Mouse (Mus musculus): ENCODE data around the gene Aoc3.
"Not testable (repeated sequence)": the region's sequence is repeated elsewhere in the genome, so short reads cannot be mapped to it uniquely, and the experiment has no call there.

The Aoc3 gene

GRCm38 (mm10) chr11:101328941-101329635 is 1.3 kb upstream of the Aoc3 start:
- peak; percentile 41 for DNase-seq

- not testable (repeated sequence) for DNase-seq
These were observed 556 bp downstream of the Aoc3 start for GRCm38 (mm10) chr11:101330961-101331360.

- DNase-seq: no peak
These were observed 2.1 kb downstream of the Aoc3 start for GRCm38 (mm10) chr11:101332537-101332936.

DNA sequence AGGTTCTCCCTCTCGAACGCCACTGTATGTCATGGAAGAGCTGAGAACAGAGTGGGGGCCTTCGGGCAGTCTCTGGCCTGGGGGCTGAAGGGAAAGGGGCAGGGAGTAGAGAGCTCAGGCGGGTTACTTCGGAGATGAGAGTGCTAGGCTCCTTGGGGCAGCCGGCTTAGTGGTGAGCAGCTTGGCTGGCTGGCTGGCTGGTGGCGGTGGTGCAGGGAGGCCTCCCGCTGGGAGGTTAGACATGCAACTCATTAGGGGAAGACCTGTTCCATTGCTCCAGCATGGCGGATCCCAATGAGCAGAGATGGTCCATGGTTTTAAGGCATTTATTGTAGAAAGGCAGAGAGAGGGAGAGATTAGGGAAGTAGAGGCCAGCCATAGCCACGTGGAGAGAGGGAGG is 3.6 kb downstream of the Aoc3 start:
- DNase-seq: no peak

DNA sequence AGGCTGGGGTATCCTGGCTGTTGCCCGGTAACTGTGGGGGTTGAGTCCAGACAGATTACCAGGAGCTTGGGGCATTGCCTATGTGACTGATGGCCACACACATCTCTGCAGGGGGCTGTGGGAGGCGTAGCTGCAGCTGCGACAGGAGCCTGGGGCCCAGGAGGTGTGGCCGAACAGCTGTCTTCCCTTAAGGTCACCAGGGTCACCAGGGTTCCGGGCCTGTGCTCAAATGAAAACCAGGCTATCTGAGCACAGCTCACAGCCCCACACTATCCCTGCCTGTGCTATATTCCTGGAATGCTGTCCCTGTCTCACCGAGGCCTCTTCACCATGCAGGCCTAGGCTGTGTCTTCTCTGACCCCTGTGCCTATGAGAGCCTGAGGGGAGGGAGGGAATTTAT is 4.1 kb downstream of the Aoc3 start:
- DNase-seq: no peak

GRCm38 (mm10) chr11:101335685-101336084 is 5.3 kb downstream of the Aoc3 start:
- DNase-seq: no peak

DNA sequence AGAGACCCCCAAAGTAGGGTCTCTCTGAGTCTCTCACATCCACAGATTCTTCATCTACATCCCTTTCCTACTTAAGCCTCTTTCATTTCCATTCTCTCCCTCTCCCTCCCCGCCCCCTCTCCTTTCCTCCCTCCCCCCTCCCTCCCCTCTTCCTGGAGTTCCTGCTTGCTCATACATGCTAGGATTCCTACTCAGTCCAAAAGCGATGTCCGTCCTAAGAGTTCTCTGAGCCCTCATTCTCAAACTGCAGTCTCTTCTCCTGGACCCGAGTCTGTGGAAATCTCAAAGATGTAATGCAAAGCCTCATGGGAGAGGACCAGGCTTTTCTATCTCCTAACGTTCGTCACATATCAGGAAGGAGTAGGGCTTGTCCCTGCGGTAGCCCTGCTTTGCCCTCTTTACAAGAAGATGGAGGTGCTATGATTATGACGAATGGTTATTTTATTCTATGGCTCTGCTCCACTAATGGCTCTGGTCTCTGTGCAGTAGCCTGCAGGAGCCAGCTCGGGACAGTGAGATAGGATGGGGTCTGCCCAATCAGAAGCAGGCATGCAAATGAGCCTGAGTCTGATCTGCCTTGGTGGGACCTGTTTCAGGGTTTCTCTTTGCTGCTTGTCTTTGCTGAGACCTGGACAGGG is 7.8 kb downstream of the Aoc3 start:
- peak; percentile 32 for DNase-seq

DNA sequence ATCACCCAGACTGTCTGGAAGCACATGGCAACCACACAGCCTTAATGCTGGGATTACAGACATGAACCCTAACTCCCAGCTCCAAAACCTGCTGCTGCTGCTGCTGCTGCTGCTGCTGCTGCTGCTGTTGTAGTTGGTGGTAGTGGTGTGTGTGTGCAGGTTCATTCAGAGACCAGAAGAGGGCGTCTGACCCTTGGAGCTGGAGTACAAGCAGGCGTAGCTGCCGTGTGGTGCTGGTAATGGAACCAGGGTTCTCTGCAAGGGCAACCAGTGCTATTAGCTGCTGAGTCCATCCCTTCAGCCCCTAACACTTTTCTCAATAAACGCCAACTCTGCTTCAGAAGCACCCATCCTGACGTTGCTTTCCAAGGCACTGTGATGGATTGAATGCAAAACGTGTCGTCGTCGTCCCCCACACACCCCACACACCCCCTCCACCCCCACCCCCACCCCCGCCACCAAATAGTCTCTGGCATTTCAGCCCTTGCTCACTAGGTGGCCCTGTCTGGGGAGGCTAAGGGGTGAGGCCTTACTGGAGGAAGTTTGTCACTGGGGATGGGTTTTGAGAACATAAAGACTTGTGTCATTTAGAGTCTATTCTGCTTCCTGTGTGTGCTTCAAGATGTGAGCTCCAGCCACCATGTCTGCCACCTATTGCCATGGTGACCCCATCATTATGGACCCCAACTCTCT is 16.8 kb downstream of the Aoc3 start:
- DNase-seq: no peak

DNA sequence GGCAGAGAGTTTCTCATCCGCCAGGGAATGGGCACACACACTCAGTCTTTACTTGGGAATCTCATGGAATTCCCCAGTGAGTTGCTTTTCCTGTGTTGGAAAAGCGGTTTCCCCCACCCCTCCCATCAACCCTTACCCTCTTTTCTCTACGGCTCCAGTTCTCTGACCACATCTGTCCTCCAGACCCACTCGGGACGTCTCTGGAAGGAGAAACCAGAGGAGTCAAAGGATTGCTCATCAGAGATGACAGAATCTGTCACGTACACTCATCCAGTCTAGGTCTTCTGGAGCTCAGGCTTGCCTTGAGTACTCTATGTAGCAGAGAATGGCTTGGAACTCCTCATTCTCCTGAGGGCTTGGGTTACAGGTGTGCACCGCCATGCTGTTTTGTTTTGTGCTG is 18.4 kb downstream of the Aoc3 start:
- no peak for DNase-seq

- DNase-seq: no peak
These were observed 18.8 kb downstream of the Aoc3 start for GRCm38 (mm10) chr11:101349216-101349615.

- DNase-seq: no peak
These were observed 20.8 kb downstream of the Aoc3 start for GRCm38 (mm10) chr11:101351100-101351720.

GRCm38 (mm10) chr11:101351721-101352111 is 21.3 kb downstream of the Aoc3 start:
- no peak for DNase-seq

DNA sequence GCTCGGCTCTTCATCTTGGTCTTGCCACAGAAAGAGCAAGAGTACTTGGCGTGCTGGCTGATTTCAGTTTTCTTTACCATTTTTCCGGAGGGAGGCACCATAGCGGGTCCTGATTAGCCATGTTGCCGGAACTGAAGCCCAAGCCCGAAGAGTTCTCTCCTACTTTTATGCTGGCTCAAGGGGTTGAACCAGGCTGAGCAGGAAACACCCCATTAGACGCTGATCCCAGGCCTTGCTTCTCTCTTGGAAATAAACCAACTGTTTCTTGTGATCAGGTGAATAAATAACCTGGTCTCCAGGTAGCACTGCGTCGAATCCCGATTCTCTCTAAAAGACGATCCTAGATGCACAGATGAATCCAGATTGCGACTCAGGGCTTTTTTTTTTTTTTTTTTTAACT is 23.0 kb downstream of the Aoc3 start:
- DNase-seq: no peak

DNA sequence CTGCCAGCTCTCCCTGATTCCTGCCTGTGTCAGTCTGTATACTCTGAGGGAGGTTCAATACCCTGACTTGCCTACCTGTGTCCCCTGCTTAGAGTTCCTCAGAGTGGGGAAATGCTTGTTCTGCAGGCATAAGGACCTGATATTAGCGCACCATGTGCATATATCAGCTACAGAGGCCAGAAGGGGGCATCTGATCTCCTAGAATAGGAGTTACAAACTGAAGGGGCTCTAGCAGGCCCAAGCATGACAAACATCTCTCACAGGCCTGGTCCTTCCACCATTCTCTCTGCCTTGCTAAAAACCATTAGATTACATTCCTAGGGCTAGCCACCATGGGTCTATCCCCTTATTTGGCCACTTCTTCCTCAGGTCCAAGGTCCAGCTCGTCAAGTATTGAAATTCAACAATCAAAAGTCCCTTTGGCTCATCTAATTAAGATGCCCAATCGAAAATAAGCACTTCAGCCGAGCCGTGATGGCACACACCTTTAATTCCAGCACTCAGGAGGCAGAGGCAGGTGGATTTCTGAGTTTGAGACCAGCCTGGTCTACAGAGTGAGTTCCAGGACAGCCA is 24.1 kb downstream of the Aoc3 start:
- no peak for DNase-seq

DNA sequence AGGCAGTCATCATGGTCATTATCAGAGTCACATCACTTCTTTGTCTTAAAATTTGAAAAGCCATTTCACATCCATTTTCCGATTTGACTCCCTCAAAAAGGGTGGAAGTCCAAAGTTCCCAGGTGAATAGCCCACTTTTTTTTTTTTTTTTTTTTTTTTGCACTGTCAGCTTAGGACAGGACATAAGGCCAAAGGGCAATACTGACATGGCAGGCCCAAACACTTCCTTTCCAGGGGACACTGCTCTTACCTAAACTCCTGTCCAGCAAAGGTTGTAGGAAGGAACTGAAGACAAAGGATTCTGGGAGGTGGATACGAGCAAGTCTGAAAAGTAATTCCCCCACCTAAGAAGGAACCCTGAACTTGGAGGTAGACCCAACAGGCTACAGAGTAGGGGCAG is 25.5 kb downstream of the Aoc3 start:
- DNase-seq: no peak

GRCm38 (mm10) chr11:101357505-101358182 is 27.2 kb downstream of the Aoc3 start:
- DNase-seq: no peak

- DNase-seq: no peak
These were observed 29.4 kb downstream of the Aoc3 start for GRCm38 (mm10) chr11:101359776-101360175.

DNA sequence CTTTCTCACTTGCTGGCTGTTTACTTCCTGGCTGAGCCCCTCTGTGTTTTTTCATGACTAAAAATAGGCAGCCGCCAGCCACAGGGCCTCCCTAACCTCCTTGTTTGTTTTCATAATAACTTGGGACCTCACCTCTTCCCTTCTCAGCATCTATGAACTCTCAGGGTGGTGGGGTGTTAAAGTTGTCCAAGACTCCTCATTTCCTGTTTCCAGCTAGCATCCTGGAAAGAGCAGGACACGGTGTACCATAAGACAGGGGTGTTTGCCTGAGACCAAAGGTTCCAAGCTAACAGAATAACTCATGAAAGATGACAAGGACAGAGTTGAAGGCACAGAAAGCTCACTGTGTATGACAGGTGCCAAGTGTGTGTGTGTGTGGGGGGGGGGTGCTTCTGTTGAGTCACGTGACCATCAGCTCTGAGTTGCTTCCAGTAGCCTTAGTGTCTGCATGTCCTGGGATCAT is 30.3 kb downstream of the Aoc3 start:
- DNase-seq: peak; percentile 44

DNA sequence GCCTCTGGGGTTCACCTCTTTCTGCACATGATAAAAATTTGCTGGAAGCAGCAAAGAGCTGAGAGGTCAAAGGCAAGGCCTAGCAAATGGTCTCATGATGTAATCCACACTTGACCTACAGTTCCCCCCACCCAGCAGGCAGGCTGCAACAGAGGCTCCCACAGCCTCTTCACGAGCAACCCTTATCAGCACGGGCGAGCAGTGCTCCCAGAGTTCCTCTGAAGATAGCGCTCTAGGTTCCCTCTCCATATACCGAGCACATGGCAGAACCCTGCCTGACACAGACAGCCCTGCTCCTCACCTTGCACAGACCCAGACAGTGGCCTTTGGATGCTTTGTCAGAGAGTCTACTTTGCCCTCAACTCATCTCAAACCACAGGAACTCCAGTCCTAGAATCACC is 34.1 kb downstream of the Aoc3 start:
- no peak for DNase-seq

DNA sequence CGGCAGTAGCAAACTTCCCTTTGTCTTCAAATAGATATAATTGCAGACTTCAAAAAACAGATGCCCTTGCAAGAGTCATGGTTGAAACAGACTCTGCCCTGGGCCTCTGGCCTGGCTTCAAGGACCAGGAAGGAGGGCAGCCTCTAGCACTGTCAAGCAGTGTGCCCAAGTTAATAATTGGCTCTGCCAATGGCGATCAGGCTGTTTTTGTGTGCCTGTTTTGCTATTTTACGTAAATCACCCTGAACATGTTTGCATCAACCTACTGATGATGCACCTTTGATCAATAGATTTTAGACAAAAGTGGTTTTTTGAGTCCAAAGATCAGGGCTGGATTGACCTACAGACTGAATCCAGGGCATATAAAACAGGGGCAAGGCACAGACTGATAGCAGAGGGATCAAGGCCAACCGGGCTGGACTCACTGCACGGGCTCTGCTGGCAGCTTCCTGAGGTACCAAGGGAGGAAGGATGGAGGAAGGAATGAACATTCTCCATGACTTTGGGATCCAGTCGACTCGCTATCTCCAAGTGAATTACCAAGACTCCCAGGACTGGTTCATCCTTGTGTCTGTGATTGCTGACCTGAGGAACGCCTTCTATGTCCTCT is 37.0 kb downstream of the Aoc3 start, which contains the start of gene G6pc:
G6pc (plus strand) TSS at position 236 of the 610 bp plus-strand sequence.
- DNase-seq: no peak

DNA sequence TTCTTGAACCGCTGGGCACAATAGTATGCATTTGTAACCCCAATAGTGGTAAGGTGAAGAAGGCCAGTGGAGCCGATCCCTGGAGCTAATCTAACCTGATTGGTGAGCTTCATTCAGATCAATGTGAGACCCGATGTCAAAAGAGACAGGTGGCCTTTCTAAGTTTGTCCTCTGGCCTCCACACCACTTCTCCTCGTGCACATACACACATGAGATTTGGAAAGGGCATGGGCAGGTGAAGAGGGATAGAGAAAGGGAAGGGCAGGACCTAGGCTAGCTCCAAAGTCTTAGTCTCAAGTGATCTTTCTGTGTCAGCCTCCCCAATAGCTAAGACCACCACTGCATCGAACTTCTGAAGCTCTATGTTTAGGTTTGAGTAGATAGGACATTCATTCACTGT is 39.7 kb downstream of the Aoc3 start:
- no peak for DNase-seq

GRCm38 (mm10) chr11:101374421-101374938 is 44.1 kb downstream of the Aoc3 start:
- DNase-seq: no peak
